8 mouse cellular contexts compared by ENCODE assay signal in the genomic region with DNA sequence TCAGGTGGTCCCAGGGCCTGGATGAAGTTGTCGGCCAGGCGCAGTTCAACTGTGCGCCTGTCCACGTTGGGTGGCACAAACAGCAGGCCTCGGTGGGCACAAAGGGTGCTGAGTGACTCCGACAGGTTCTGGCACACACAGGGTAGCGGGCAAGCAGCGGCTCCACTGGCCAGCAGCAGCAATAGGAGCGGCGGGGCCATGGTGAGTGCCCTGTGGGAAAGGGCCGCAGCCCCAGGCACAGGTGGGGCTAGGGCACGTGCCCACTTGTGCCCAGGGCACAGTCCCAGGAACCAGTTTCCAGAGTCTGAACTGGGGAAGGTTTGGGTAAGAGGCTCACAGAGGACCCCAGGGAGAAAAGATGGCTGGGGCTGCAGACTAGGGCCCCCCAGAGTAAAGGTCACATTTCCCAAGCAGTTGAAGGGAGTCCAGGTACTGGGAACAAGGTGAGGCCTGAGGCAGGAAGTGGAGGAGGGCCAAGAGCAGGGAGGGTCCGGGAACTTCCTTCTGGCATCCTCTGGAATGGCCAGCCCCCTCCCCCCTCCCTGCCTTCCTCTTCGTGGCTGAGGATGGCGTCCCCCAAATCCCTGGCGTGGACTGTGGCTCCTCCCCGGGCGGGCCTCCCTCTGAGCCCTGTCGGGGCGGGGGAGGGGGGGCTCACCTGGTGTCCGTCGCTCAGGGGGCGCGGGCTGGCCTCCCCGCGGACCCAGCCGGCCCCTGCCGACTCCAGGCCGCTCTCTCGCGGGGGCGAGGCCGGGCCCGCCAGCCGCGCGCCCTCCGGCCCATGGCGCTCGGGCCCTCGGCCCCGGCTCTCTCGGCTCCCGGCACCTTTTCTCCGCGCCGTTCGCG. TPM values are rescaled to one million over a fixed set of nuclear protein-coding genes. Genes with fewer than 3 reads are reported as not detected.
DNase-seq lines count a peak whose midpoint lies in the region; ATAC-seq and TF ChIP-seq lines count a peak whose summit lies in the region.

No protein-coding gene starts in this region.

- no peak for TF ChIP-seq CTCF in ES-Bruce4 (IDR thresholded peaks at IDR 0.05; ENCODE audit: low read depth, low read length)

- WGBS in embryonic facial prominence, embryonic 13.5 days: 25% methylated on average over 31 of the region's 49 CpGs
- 18% methylated on average over 38 of the region's 49 CpGs for WGBS in kidney, embryonic 16.5 days
- 19% methylated on average over 45 of the region's 49 CpGs for WGBS in midbrain, embryonic 14.5 days

- peak overlapping the region; percentile 79 for H3K4me2 ChIP-seq in embryonic facial prominence, embryonic 13.5 days
- peak overlapping the region; percentile 86 for H3K4me2 ChIP-seq in kidney, embryonic 16.5 days (replicated peaks; ENCODE audit: low read depth, low read length)
- peak overlapping the region; percentile 83 for H3K4me2 ChIP-seq in midbrain, embryonic 14.5 days (ENCODE audit: low read length)

- H3K9ac ChIP-seq in ES-Bruce4 (ENCODE audit: low read depth, poor library complexity, severe bottlenecking): peak overlapping the region; percentile 86
- peak overlapping the region; percentile 96 for H3K9ac ChIP-seq in embryonic facial prominence, embryonic 13.5 days
- H3K9ac ChIP-seq in kidney, embryonic 16.5 days (replicated peaks; ENCODE audit: low read length): peak overlapping the region; percentile 92
- peak overlapping the region; percentile 98 for H3K9ac ChIP-seq in midbrain, embryonic 14.5 days (replicated peaks; ENCODE audit: low read length)

- no peak for TF ChIP-seq POLR2A in ES-Bruce4 (IDR thresholded peaks at IDR 0.05; ENCODE audit: insufficient read depth, low read length)

- no peak for ATAC-seq in embryonic facial prominence, embryonic 13.5 days (ENCODE audit: insufficient number of reproducible peaks, insufficient read depth, low FRiP score, low TSS enrichment, low read depth)
- 0 out of 2 replicates have a peak, but pooled peaks have one; percentile 8 for ATAC-seq in kidney, embryonic 16.5 days (ENCODE audit: low FRiP score, low TSS enrichment)
- peak; percentile 7; the same call in 1 of the 2 replicates for ATAC-seq in midbrain, embryonic 14.5 days (ENCODE audit: low FRiP score, low TSS enrichment)
- no peak for ATAC-seq in frontal cortex, adult (ENCODE audit: low TSS enrichment)

- peak overlapping the region; percentile 73 for H3K4me3 ChIP-seq in ES-Bruce4 (ENCODE audit: low read depth, low read length)
- peak overlapping the region; percentile 93 for H3K4me3 ChIP-seq in embryonic facial prominence, embryonic 13.5 days
- H3K4me3 ChIP-seq in kidney, embryonic 16.5 days (ENCODE audit: low read length): peak overlapping the region; percentile 91
- peak overlapping the region; percentile 89 for H3K4me3 ChIP-seq in midbrain, embryonic 14.5 days (replicated peaks; ENCODE audit: low read depth, low read length)

- H3K9me3 ChIP-seq in ES-Bruce4 (replicated peaks; ENCODE audit: control insufficient read depth, insufficient read depth, low read length, poor library complexity, severe bottlenecking): no peaks in the 10 kb centered on the region
- H3K9me3 ChIP-seq in embryonic facial prominence, embryonic 13.5 days: no peaks in the 10 kb centered on the region
- no peaks in the 10 kb centered on the region for H3K9me3 ChIP-seq in kidney, embryonic 16.5 days (ENCODE audit: low read length)
- H3K9me3 ChIP-seq in midbrain, embryonic 14.5 days (ENCODE audit: control insufficient read depth, low read length): no peaks in the 10 kb centered on the region

- no peak overlapping the region for H3K27ac ChIP-seq in ES-Bruce4 (ENCODE audit: insufficient read depth, low read length)
- peak overlapping the region; percentile 93 for H3K27ac ChIP-seq in embryonic facial prominence, embryonic 13.5 days
- peak overlapping the region; percentile 94 for H3K27ac ChIP-seq in kidney, embryonic 16.5 days (ENCODE audit: low read length)
- peak overlapping the region; percentile 94 for H3K27ac ChIP-seq in midbrain, embryonic 14.5 days (replicated peaks; ENCODE audit: low read depth, low read length)

- DNase-seq in frontal cortex, postnatal 10 days (ENCODE audit: low spot score in 2 of 2): peak; percentile 20 to 32
- DNase-seq in frontal cortex, postnatal 14 days (ENCODE audit: low spot score in 2 of 2): no peak
- DNase-seq in midbrain, embryonic 14.5 days: peak; percentile 64
- DNase-seq in urinary bladder, postnatal 10 days (ENCODE audit: low spot score): no peak

- H3K36me3 ChIP-seq in ES-Bruce4 (ENCODE audit: control insufficient read depth, insufficient read depth, low read length, poor library complexity, severe bottlenecking): no peaks in the 10 kb centered on the region
- H3K36me3 ChIP-seq in embryonic facial prominence, embryonic 13.5 days: peaks cover 36% of the 10 kb centered on the region
- H3K36me3 ChIP-seq in kidney, embryonic 16.5 days (ENCODE audit: insufficient read depth, low read length): peaks cover 25% of the 10 kb centered on the region
- H3K36me3 ChIP-seq in midbrain, embryonic 14.5 days (ENCODE audit: control insufficient read depth, insufficient read depth, low read length): peaks cover 33% of the 10 kb centered on the region

- no peaks in the 10 kb centered on the region for H3K27me3 ChIP-seq in ES-Bruce4 (ENCODE audit: control insufficient read depth, insufficient read depth, low read length, poor library complexity, severe bottlenecking)
- H3K27me3 ChIP-seq in embryonic facial prominence, embryonic 13.5 days: no peaks in the 10 kb centered on the region
- no peaks in the 10 kb centered on the region for H3K27me3 ChIP-seq in kidney, embryonic 16.5 days (ENCODE audit: insufficient read depth, low read length)
- H3K27me3 ChIP-seq in midbrain, embryonic 14.5 days (ENCODE audit: control insufficient read depth, insufficient read depth, low read length): no peaks in the 10 kb centered on the region

- no peak for TF ChIP-seq EP300 in ES-Bruce4 (IDR thresholded peaks at IDR 0.05; ENCODE audit: insufficient read depth, low read depth, low read length)

- H3K4me1 ChIP-seq in ES-Bruce4 (ENCODE audit: control insufficient read depth, insufficient read depth, low read length): no peaks in the 10 kb centered on the region
- H3K4me1 ChIP-seq in embryonic facial prominence, embryonic 13.5 days: peaks cover 38% of the 10 kb centered on the region
- H3K4me1 ChIP-seq in kidney, embryonic 16.5 days (ENCODE audit: insufficient read depth, low read length): peaks cover 36% of the 10 kb centered on the region
- H3K4me1 ChIP-seq in midbrain, embryonic 14.5 days (ENCODE audit: control insufficient read depth, insufficient read depth, low read length): peaks cover 12% of the 10 kb centered on the region

RNA-seq across cellular contexts. Expression of gene Lrfn4, which starts 0.9 kb away (rescaled TPM):
- polyA plus RNA-seq in ES-Bruce4 (2011; ENCODE audit: insufficient read depth, insufficient read length, low read depth, missing spikeins): 13.5 and 15.3 TPM in 2 replicates
- polyA plus RNA-seq in embryonic facial prominence, embryonic 13.5 days (2015; fragmentation: Nextera tagmentation; extraction: Ambion mirVana): 8.7 and 9.9 TPM in 2 replicates
- 4.5 and 6.0 TPM in 2 replicates for polyA plus RNA-seq in kidney, embryonic 16.5 days (2015; fragmentation: Nextera tagmentation; extraction: Ambion mirVana)
- 14.1 and 18.8 TPM in 2 replicates for polyA plus RNA-seq in midbrain, embryonic 14.5 days (2014; fragmentation: Nextera tagmentation; extraction: Ambion mirVana)

RNA-seq across cellular contexts. Expression of gene Rce1, which starts 10.9 kb away (rescaled TPM):
- polyA plus RNA-seq in ES-Bruce4 (2011; ENCODE audit: insufficient read depth, insufficient read length, low read depth, missing spikeins): 32.7 and 34.4 TPM in 2 replicates
- polyA plus RNA-seq in embryonic facial prominence, embryonic 13.5 days (2015; fragmentation: Nextera tagmentation; extraction: Ambion mirVana): 62.5 and 66.6 TPM in 2 replicates
- polyA plus RNA-seq in kidney, embryonic 16.5 days (2015; fragmentation: Nextera tagmentation; extraction: Ambion mirVana): 92.4 and 96.0 TPM in 2 replicates
- polyA plus RNA-seq in midbrain, embryonic 14.5 days (2014; fragmentation: Nextera tagmentation; extraction: Ambion mirVana): 48.5 and 52.1 TPM in 2 replicates

Comparison
In these comparisons a context has a peak if more than half of its experiments do, and no peak if none do; other contexts are left out.
1. DNase-seq: peak in frontal cortex, postnatal 10 days (2 of 2) and midbrain, embryonic 14.5 days (single experiment); none in frontal cortex, postnatal 14 days (0 of 2) and urinary bladder, postnatal 10 days (single experiment).
2. ATAC-seq: peak in kidney, embryonic 16.5 days (single experiment) and midbrain, embryonic 14.5 days (single experiment); none in embryonic facial prominence, embryonic 13.5 days (single experiment) and frontal cortex, adult (single experiment).
3. Peak in every context shown above with its lines, with median percentiles within 50 percentile points of each other: H3K4me3 ChIP-seq, H3K9ac ChIP-seq and H3K4me2 ChIP-seq.